Mouse (Mus musculus) thymus, adult 2 months (tissue): ENCODE results near the gene Slc25a15.

Experiments
- CTCF ChIP-seq: fragments of 200-500 bp; IDR thresholded peaks from 2 replicates; pipeline ENCODE4 v1.5.1; 2012; ENCODE audit warnings: mild to moderate bottlenecking, control low read depth, low read length, moderate library complexity, borderline replicate concordance; ENCODE audit not compliant: control insufficient read depth, poor library complexity, insufficient read depth; ENCODE audit errors: extremely low read depth
- POLR2A ChIP-seq: fragments of 200-500 bp; IDR thresholded peaks from 2 replicates; pipeline ENCODE4 v1.6.1; 2012; ENCODE audit warnings: mild to moderate bottlenecking, low read length, control low read depth, moderate library complexity; ENCODE audit not compliant: control insufficient read depth, poor library complexity, insufficient read depth; ENCODE audit errors: extremely low read depth

DNA sequence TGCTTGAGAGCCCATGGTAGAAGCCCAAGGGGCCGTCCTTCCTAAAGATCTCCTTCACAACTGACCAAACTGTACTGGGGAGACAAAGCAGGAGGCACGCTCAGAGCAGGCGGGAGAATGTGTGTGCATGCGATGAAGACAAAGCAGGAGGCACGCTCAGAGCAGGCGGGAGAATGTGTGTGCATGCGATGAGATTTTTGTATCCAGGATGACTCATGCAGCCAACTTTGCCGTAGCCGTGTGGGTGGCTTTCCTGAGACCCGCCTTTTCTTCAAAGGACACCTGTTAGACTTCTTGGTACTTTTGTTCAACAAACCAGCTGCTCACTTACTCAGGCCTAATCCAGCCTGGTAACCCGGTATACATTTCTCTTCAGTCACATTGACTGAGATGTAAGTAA, 17.5 kb downstream of the Slc25a15 start:
- TF ChIP-seq CTCF = no peak
- no peak for TF ChIP-seq POLR2A
